11 mouse cellular contexts compared by ENCODE assay signal in the genomic region with DNA sequence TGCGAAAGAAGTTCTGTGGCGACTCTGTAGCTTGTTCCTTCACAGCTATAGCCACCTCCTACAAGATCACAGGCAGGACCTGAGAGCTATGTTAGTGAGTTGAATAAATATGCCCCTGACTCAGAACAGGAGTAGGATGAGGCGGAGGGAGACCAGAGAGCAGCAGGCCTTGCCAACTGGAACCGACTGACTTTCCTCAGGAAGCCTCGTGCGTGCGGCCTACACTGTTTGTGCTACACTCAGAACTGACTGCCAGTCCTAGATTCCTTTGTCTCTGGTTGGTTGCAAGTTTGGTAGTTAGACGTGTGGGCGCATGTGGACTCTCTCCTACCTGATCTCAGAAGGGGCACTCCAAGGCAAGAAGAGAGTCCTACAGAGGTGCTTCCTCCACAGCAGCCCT. TPM values are rescaled to one million over a fixed set of nuclear protein-coding genes. Genes with fewer than 3 reads are reported as not detected.
DNase-seq lines count a peak whose midpoint lies in the region; ATAC-seq lines count a peak whose summit lies in the region.
"Had no signal": no experiment of that assay in that cellular context is flagged by ENCODE, and none has a peak within 500 bp of the region (broad histone marks: within the 10 kb centered on the region; RNA-seq: fewer than 3 reads in every experiment).

No protein-coding gene starts in this region.

- ATAC-seq in heart, embryonic 14.5 days (ENCODE audit: insufficient number of reproducible peaks, insufficient read depth, low FRiP score, low read depth) = no peak
- no peak for ATAC-seq in lung, embryonic 15.5 days (ENCODE audit: borderline replicate concordance, extremely low read depth, low FRiP score, low TSS enrichment)
- ATAC-seq in midbrain, embryonic 13.5 days = 0 out of 2 replicates have a peak, but pooled peaks have one; percentile 18
- ATAC-seq in hindbrain, embryonic 12.5 days (ENCODE audit: low FRiP score) = no peak

- peaks cover 25 to 35% of the 10 kb centered on the region in 2 experiments for H3K4me1 ChIP-seq in heart, embryonic 14.5 days (ENCODE audit: control insufficient read depth in 2 of 2, insufficient read depth in 2 of 2, low read length in 2 of 2)
- H3K4me1 ChIP-seq in lung, embryonic 15.5 days = 0 out of 2 replicates have a peak, but pooled peaks cover 6% of the 10 kb centered on the region
- peaks cover 33% of the 10 kb centered on the region for H3K4me1 ChIP-seq in embryonic facial prominence, embryonic 10.5 days
- peaks cover 26% of the 10 kb centered on the region for H3K4me1 ChIP-seq in midbrain, embryonic 13.5 days (replicated peaks)
- H3K4me1 ChIP-seq in hindbrain, embryonic 12.5 days = peaks cover 33% of the 10 kb centered on the region
- H3K4me1 ChIP-seq: liver, embryonic 15.5 days had no signal

- H3K9me3 ChIP-seq in heart, embryonic 14.5 days (ENCODE audit: control insufficient read depth, low read length) = no peaks in the 10 kb centered on the region
- H3K9me3 ChIP-seq in lung, embryonic 15.5 days = no peaks in the 10 kb centered on the region
- H3K9me3 ChIP-seq in embryonic facial prominence, embryonic 10.5 days = no peaks in the 10 kb centered on the region
- no peaks in the 10 kb centered on the region for H3K9me3 ChIP-seq in midbrain, embryonic 13.5 days
- H3K9me3 ChIP-seq in hindbrain, embryonic 12.5 days (replicated peaks) = no peaks in the 10 kb centered on the region
- H3K9me3 ChIP-seq: hindbrain, embryonic 15.5 days; liver, embryonic 15.5 days had no signal

- no peaks in the 10 kb centered on the region for H3K36me3 ChIP-seq in heart, embryonic 14.5 days (ENCODE audit: control insufficient read depth, insufficient read depth, low read length)
- H3K36me3 ChIP-seq in lung, embryonic 15.5 days = no peaks in the 10 kb centered on the region
- H3K36me3 ChIP-seq in embryonic facial prominence, embryonic 10.5 days (replicated peaks) = no peaks in the 10 kb centered on the region
- H3K36me3 ChIP-seq in midbrain, embryonic 13.5 days = no peaks in the 10 kb centered on the region
- no peaks in the 10 kb centered on the region for H3K36me3 ChIP-seq in hindbrain, embryonic 12.5 days
- H3K36me3 ChIP-seq: hindbrain, embryonic 15.5 days; liver, embryonic 15.5 days had no signal

- 0 out of 2 replicates have a peak overlapping the region, but pooled peaks have one; percentile 1 for H3K9ac ChIP-seq in heart, embryonic 14.5 days (ENCODE audit: low read length)
- no peak overlapping the region for H3K9ac ChIP-seq in lung, embryonic 15.5 days
- H3K9ac ChIP-seq in midbrain, embryonic 13.5 days (replicated peaks) = no peak overlapping the region
- no peak overlapping the region for H3K9ac ChIP-seq in hindbrain, embryonic 12.5 days
- H3K9ac ChIP-seq: hindbrain, embryonic 15.5 days; liver, embryonic 15.5 days had no signal

- H3K4me3 ChIP-seq in heart, embryonic 14.5 days (ENCODE audit: control insufficient read depth in 1 of 2, insufficient read depth in 1 of 2, low read depth in 1 of 2, low read length in 2 of 2) = no peak overlapping the region
- no peak overlapping the region for H3K4me3 ChIP-seq in lung, embryonic 15.5 days
- H3K4me3 ChIP-seq in embryonic facial prominence, embryonic 10.5 days = no peak overlapping the region
- H3K4me3 ChIP-seq in midbrain, embryonic 13.5 days (replicated peaks) = no peak overlapping the region
- no peak overlapping the region for H3K4me3 ChIP-seq in hindbrain, embryonic 12.5 days
- H3K4me3 ChIP-seq: hindbrain, embryonic 15.5 days; liver, embryonic 15.5 days had no signal

- no peak overlapping the region for H3K4me2 ChIP-seq in heart, embryonic 14.5 days (ENCODE audit: low read length)
- H3K4me2 ChIP-seq in lung, embryonic 15.5 days = no peak overlapping the region
- H3K4me2 ChIP-seq in midbrain, embryonic 13.5 days (replicated peaks) = no peak overlapping the region
- no peak overlapping the region for H3K4me2 ChIP-seq in hindbrain, embryonic 12.5 days (replicated peaks)
- H3K4me2 ChIP-seq: hindbrain, embryonic 15.5 days; liver, embryonic 15.5 days had no signal

- 79% methylated on average over 9 of the region's 9 CpGs for WGBS in heart, embryonic 14.5 days
- WGBS in lung, embryonic 15.5 days = 73% methylated on average over 9 of the region's 9 CpGs
- WGBS in embryonic facial prominence, embryonic 10.5 days = 76% methylated on average over 9 of the region's 9 CpGs
- 81% methylated on average over 9 of the region's 9 CpGs for WGBS in midbrain, embryonic 13.5 days
- 81% methylated on average over 9 of the region's 9 CpGs for WGBS in hindbrain, embryonic 12.5 days

- no peaks in the 10 kb centered on the region for H3K27me3 ChIP-seq in heart, embryonic 14.5 days (ENCODE audit: control insufficient read depth, insufficient read depth, low read length)
- H3K27me3 ChIP-seq in lung, embryonic 15.5 days = no peaks in the 10 kb centered on the region
- no peaks in the 10 kb centered on the region for H3K27me3 ChIP-seq in embryonic facial prominence, embryonic 10.5 days (replicated peaks; ENCODE audit: low read depth, poor library complexity, severe bottlenecking)
- no peaks in the 10 kb centered on the region for H3K27me3 ChIP-seq in midbrain, embryonic 13.5 days
- no peaks in the 10 kb centered on the region for H3K27me3 ChIP-seq in hindbrain, embryonic 12.5 days
- H3K27me3 ChIP-seq: hindbrain, embryonic 15.5 days; liver, embryonic 15.5 days had no signal

- no peak for DNase-seq in heart, adult 11 months
- DNase-seq in lung, postnatal 25 days (ENCODE audit: low spot score) = no peak
- no peak for DNase-seq in embryonic facial prominence, embryonic 10.5 days (ENCODE audit: low spot score)
- DNase-seq in spleen, postnatal 4 days (ENCODE audit: low spot score in 2 of 2) = no peak
- DNase-seq: cerebellum, adult 9-11 months had no signal

- H3K27ac ChIP-seq in heart, embryonic 14.5 days (replicated peaks in 1 of 2; ENCODE audit: control insufficient read depth in 1 of 2, insufficient read depth in 1 of 2, low read depth in 2 of 2, low read length in 2 of 2) = peak overlapping the region in 1 of 2 experiments; percentile 71; a peak in 2 of 4 replicates
- H3K27ac ChIP-seq in lung, embryonic 15.5 days = peak overlapping the region; percentile 33; the same call in 1 of the 2 replicates
- H3K27ac ChIP-seq in embryonic facial prominence, embryonic 10.5 days (replicated peaks) = peak overlapping the region; percentile 57
- no peak overlapping the region for H3K27ac ChIP-seq in midbrain, embryonic 13.5 days
- no peak overlapping the region for H3K27ac ChIP-seq in hindbrain, embryonic 12.5 days
- H3K27ac ChIP-seq: hindbrain, embryonic 15.5 days; liver, embryonic 15.5 days had no signal

RNA-seq across cellular contexts. Expression of a gene that starts 50.2 kb away (rescaled TPM):
- polyA plus RNA-seq in heart, embryonic 14.5 days (2014; fragmentation: Nextera tagmentation; extraction: Ambion mirVana) = 56.1 and 56.4 TPM in 2 replicates
- polyA plus RNA-seq in lung, embryonic 15.5 days (2015; fragmentation: Nextera tagmentation; extraction: Ambion mirVana) = 38.4 and 45.7 TPM in 2 replicates
- polyA plus RNA-seq in embryonic facial prominence, embryonic 10.5 days (2016; fragmentation: Nextera tagmentation; extraction: Ambion mirVana) = 30.7 and 32.9 TPM in 2 replicates
- 57.1 and 58.4 TPM in 2 replicates for polyA plus RNA-seq in midbrain, embryonic 13.5 days (2015; fragmentation: Nextera tagmentation; extraction: Ambion mirVana)
- polyA plus RNA-seq in hindbrain, embryonic 12.5 days (2016; fragmentation: Nextera tagmentation; extraction: Ambion mirVana) = 47.7 and 50.6 TPM in 2 replicates

Comparison
In these comparisons a context has a peak if more than half of its experiments do, and no peak if none do; other contexts are left out.
1. H3K27ac ChIP-seq: peak in lung, embryonic 15.5 days (single experiment) and embryonic facial prominence, embryonic 10.5 days (single experiment); none in midbrain, embryonic 13.5 days (single experiment) and hindbrain, embryonic 12.5 days (single experiment).